Mouse (Mus musculus) regulatory T cell (primary cell): ENCODE measurements around the gene Szrd1.

Source experiments
- in situ Hi-C: fragments of 300-600 bp; cut with MboI, MseI; formaldehyde crosslinking; loops from one replicate; pipeline ENCODE4 v1.15.1; 2025; ENCODE audit warnings: high pct_unique_total_duplicates

Gene Szrd1

GRCm38 (mm10) chr4:141139116-141139970 is at the start of gene Szrd1:
Gene Szrd1, minus strand, starts transcription at chr4:141139775.
- in situ Hi-C loops, result no loop called here

- in situ Hi-C loops, result no loop called here
These were observed 47.6 kb upstream of the Szrd1 start for GRCm38 (mm10) chr4:141186923-141187836.

- in situ Hi-C loops, result no loop called here
These were observed 44.9 kb upstream of the Szrd1 start for GRCm38 (mm10) chr4:141184426-141184825.

DNA sequence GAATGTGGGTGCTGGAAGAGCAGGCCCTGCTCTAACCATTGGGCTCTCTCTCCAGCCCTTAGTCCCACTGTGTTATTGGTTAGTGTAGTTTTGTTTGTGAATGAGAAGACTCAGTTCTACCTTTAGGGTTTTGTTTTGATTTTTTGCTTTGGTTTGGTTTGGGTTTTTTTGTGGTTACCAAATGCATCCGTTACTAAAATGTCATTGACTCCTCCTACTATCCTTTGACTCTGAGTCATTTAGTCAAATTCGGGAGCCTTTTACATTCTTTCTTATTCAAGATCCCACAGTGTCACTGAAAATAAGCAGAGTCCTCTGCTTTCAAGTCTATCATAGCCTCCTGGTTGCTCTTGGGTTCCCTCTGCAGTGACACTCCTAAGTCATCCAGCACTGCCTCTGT is 44.4 kb upstream of the Szrd1 start:
- in situ Hi-C loops, result no loop called here

- in situ Hi-C loops, result no loop called here
These were observed 42.4 kb upstream of the Szrd1 start for GRCm38 (mm10) chr4:141181981-141182380.

GRCm38 (mm10) chr4:141180831-141181230 is 41.3 kb upstream of the Szrd1 start:
- in situ Hi-C loops, result no loop called here

GRCm38 (mm10) chr4:141178500-141178899 is 38.9 kb upstream of the Szrd1 start:
- in situ Hi-C loops, result no loop called here

DNA sequence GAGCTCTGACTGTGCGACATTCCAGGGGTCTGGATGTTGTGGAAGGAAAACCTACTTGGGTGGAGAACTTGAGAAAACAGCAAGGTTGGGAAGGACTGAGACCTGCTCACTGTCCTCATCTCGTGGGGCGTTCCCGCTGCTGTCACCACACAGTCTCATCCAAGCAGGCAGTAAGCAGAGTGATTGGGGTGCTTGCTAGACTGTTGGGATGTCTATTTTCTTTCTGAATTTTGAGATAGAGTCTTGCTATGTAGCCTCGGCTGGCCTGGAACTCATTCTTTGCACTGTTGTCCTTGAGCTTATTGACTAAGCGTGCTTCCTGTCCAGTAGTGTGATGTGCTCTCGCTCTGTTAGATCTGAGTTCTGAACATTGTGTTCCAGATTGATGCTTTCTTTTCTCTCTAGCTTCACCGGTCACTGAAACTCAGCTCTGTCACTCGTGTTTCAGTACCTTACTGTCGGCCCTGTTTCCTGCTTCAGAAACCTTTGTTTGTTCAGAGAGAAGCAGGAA is 36.8 kb upstream of the Szrd1 start:
- in situ Hi-C loops, result no loop called here

- in situ Hi-C loops, result no loop called here
These were observed 36.2 kb upstream of the Szrd1 start for GRCm38 (mm10) chr4:141175783-141176182.

GRCm38 (mm10) chr4:141172121-141172520 is 32.5 kb upstream of the Szrd1 start:
- in situ Hi-C loops, result no loop called here

- in situ Hi-C loops, result no loop called here
These were observed 27.6 kb upstream of the Szrd1 start for GRCm38 (mm10) chr4:141167156-141167555.

DNA sequence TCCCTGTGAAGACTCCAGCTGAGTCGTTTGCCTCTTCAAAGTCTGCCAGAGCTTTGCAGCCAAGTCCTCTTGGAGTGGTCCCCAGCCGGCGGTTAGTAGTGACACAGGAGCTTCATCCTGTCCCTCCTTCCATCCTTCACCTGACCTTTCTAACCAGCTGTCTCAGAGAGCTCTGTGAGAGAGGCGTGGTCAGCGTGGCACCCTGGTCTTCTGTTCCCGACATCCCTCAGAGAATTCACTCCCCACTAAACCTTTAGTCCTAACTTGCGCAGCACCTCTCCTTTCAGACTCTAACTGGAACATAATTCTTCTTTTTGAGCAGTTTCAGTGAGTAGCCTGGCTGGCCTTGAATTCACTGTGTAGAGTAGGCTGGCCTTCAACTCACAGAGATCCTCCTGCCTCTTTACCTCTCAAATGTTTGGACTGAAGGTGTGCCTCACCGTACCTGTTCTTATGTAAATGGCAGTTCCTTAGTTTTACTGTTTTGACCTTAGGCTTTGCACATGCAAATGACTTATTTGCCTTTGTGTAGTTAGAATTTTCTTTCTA is 26.2 kb upstream of the Szrd1 start:
- in situ Hi-C loops, result no loop called here

DNA sequence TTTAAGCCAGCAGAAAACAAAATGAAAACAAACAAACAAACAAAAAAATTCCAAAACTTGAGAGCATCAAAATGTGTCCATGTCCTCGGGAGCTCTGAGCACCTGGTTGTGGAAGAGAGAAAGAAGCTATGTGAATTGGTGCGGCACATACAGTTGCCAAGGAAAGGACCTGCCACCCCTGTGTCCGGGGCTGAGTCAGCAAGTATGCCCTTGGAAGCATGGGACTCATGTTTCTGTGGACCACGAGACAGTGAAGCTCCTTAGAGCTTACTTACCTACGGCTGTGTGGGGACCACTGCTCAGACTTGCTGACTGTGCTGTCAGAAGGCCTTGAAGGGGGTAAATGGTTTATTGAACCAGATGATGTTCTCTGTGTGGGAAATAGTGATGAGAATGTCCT is 24.2 kb upstream of the Szrd1 start:
- in situ Hi-C loops, result no loop called here

DNA sequence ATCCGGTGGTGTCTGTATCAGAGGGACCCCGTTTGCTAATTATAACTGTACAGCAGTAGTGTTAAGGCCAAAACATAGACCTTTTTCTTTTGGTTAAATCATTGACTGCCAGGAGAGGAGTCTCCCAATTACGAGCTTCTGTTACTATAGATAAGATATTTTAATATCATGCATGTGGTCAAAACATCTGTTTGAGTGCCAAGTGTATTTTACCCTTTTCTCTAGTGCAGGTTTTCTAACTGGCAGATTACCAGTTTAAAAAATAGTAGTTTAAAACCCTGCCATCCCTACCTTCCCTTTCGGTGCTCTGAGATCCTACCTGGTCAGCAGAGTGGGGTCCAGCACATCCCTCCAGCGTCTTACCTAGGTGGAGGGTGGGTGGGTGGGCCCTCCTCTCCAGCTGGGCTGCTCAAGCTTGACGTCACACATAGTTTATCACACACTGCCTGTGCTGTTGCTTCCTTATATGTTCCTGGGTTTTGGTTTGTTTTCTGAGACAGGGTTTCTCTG is 22.2 kb upstream of the Szrd1 start:
- in situ Hi-C loops, result no loop called here

- in situ Hi-C loops, result no loop called here
These were observed 20.6 kb upstream of the Szrd1 start for GRCm38 (mm10) chr4:141160193-141160592.

DNA sequence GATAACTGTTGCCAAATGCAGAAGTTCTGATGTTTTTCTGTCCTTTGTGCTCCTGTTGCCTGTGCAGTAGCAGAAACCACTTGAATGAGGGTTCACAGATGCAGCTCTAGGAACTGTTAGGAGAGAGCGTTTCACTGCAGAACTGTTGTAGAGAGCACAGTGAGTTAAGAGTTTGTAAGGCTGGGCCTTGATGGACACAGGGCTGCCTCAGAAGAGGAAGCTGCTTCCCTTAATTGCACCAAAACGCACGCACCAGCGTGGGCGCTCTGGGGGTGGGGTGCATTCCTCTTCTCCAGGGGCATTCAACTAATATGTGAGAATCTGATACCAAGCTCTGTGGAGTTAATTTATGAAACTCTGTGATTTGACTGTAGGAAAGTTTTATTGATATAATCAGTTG is 20.1 kb upstream of the Szrd1 start:
- in situ Hi-C loops, result no loop called here

- in situ Hi-C loops, result no loop called here
These were observed 19.5 kb upstream of the Szrd1 start for GRCm38 (mm10) chr4:141159093-141159492.

- in situ Hi-C loops, result no loop called here
These were observed 19.0 kb upstream of the Szrd1 start for GRCm38 (mm10) chr4:141158609-141159008.

GRCm38 (mm10) chr4:141157485-141157884 is 17.9 kb upstream of the Szrd1 start:
- in situ Hi-C loops, result no loop called here

- in situ Hi-C loops, result no loop called here
These were observed 9.5 kb upstream of the Szrd1 start for GRCm38 (mm10) chr4:141149116-141149515.

DNA sequence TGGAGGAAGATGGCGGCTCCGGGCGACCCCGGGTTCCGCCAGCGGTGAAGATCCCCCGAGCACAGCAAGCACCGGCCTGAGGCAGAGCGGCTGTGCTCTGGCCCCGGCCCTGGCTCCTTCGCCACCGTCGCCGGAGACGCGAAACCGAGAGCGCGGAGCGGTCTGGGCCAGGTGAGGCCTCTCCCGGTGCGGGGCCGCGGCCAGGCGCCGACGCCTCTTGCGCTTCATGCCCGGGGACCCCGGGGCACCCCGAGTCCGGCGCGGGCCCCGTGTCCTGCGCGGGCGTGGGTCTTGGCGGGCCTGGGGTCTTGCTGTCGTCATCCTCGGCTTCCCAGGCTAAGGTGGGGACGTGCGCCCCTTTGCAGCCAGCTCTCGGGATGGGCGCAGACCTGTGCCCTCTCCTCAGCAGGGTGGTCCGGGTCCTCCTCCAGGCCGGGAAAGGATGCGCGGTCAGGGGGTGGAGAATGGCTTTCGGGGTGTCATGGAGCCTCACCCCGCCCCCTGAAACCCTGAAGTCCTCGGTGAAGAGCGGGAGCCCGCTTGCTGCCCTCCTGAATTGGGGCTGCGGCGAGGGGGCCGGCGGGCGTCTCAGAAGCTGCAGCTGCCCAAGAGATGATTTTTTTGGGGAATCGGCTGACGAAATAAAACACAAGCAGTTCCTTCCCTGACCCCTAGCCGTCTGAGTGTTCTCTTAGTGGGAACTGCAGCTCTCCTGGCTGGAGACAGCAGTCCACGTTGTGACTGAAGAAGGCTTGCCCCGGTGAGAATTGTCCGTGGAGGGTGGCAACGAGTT is 8.6 kb upstream of the Szrd1 start:
- in situ Hi-C loops, result no loop called here
